Mouse (Mus musculus) c-Kit-positive CD71-positive TER-119-positive erythroid progenitor cells, embryonic 14.5 days (primary cell): ENCODE measurements at regions not wholly inside any gene's neighbourhood (a gene's known extent, or its start where the extent isn't known, plus 50 kb on each side); places are given as distances from the start of the nearest gene placed in this dataset.

Source experiments
- DNase-seq: peaks from one replicate; pipeline ENCODE4 v3.0.0-alpha.2; 2013; ENCODE audit warnings: low spot score

- no peak for DNase-seq
Observed at GRCm38 (mm10) chr17:9764041-9764606, 94.6 kb upstream of the Pabpc6 start.

DNA sequence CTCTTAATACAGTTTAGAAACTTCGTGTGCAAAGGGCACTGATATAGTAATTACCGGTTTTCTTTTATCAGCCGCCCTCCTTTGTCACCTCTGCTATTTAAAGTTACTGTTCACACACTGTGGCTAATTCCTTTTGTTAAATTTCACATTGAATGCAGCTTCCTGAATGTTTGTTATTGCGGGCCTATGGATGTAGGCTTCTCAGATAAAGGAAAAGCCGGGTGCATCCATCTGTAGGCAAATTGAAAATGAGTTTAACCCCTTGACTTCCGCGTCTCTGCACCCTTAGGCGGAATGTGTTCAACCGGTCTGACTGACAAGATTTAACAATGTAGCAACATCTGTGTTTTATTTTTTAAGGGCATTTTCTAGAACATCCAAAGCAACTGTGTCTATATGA is 93.6 kb upstream of the Pabpc6 start:
- DNase-seq = no peak

GRCm38 (mm10) chr17:9762436-9762835 is 92.9 kb upstream of the Pabpc6 start:
- no peak for DNase-seq

GRCm38 (mm10) chr17:9760706-9761059 is 91.2 kb upstream of the Pabpc6 start:
- no peak for DNase-seq

DNA sequence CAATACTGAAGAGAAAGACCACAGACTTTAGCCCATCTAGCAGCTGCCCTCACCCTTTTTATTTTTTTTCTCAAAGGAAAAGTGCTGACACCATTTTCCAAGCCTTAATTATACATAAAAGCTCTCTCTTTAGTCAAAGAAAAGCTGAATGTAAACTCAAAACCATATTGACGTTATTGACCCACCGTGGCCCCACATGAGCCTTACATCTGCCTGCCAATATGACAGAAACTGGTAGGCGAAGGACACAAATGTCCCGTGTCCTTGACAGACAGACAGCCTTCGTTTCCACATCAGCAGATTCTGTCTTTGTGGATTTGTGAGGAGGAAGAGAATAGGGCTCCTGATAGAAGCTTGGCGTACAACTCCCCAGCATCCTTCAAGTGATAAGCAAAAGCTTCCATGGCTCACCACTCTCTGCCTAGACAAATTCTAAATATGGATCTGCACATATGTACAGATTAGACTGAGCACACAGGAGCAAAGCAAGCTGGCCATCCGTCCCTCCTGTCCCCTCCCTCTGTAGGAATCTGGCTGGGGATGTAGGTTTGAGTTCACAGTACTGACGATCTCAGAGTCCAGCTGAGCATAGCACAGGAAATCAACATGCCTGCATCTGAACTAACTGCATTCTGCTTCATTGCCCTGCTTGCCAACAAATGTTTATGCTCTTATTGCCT is 90.6 kb upstream of the Pabpc6 start:
- no peak for DNase-seq

- DNase-seq = no peak
Observed at GRCm38 (mm10) chr17:9759421-9759852, 89.9 kb upstream of the Pabpc6 start.

DNA sequence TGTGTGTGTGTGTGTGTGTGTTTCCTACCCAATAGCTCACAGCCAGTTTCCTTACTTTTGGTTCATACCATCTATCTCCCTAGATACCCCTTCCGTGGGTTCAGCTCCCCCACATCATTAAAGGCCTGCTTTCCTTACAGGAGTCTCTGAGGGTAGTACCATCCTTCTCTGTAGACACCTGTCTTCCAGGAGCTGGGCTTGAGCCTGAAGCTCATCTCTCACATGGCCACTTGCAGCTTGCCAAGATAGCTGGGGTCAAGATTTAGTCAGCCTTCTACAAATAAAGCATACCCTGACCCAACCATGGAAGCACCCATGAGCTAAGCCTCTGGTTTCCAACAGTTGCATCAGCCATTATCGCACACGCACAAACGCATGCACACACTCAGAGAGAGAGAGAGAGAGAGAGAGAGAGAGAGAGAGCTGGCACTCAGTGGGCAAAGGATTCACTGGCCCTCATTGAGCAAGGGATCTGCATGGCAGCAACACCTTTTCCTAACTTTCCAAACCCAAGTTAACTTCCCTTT is 88.3 kb upstream of the Pabpc6 start:
- DNase-seq = no peak

GRCm38 (mm10) chr17:9756675-9757074 is 87.2 kb upstream of the Pabpc6 start:
- no peak for DNase-seq

- DNase-seq = peak; percentile 18
Observed at GRCm38 (mm10) chr17:9756196-9756595, 86.7 kb upstream of the Pabpc6 start.

- no peak for DNase-seq
Observed at GRCm38 (mm10) chr17:9755576-9755975, 86.1 kb upstream of the Pabpc6 start.

DNA sequence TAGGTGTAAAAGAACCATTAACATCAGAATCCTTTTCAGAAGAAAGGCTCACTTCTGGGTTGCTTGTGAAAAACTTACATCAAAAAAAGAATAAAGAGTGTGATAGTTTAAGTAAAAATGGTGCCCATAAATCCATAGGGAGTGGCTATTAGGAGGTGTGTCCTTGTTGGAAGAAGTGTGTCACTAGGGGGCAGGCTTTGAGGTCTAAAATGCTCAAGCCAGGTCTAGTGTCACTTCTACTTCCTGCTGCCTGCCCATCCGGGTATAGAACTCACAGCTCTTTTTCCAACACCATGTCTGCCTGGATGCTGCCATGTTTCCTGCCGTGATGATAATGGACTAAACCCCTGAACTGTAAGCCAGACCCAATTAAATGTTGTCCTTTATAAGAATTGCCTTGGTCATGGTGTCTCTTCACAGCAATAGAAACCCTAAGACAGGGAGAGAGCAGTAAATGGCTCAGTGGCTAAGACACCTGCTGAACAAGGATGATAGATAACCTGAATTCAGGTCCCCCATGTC is 85.4 kb upstream of the Pabpc6 start:
- peak; percentile 2 for DNase-seq

- DNase-seq = no peak
Observed at GRCm38 (mm10) chr17:9752848-9753247, 83.3 kb upstream of the Pabpc6 start.

- DNase-seq = no peak
Observed at GRCm38 (mm10) chr17:9751348-9752170, 82.0 kb upstream of the Pabpc6 start.

DNA sequence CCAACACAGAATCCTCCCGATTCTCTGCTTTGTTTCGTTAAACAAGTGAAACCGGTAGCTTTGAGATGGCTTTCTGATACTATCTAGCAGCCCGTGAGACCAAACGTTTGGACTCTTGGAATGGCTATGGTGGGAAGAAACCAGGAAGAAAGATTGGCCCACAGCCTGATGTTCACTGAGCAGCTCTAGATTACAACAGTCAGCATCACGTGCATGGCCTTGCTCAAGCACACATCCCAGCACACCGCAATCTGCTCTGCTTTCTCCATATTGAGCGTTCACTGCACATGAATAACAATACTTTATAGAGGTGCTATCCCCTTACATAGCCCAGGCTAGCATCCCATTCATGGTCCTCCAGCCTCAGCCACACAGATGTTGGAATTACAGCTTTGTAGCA is 80.5 kb upstream of the Pabpc6 start:
- DNase-seq = no peak

GRCm38 (mm10) chr17:9749301-9749700 is 79.8 kb upstream of the Pabpc6 start:
- DNase-seq = no peak

DNA sequence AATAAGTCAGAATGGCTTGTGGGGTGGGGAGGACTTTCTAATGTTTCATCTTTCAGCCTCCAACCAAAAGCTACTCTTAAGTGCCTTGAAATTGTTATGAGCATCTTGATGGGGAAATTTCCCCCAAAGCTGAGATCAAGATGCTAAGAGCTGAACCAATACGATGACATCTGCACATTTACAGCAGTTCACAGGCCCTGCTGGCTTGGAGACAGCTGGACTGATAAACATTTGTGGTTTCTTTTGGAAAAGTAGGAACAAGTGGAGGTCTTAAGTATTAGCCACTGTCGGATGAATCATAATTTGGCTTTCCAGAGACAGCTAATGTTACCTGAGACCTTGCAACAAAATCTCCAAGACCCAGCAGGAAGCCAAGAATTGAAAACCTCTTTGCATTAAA is 78.4 kb upstream of the Pabpc6 start:
- no peak for DNase-seq

- DNase-seq = no peak
Observed at GRCm38 (mm10) chr17:9743342-9743741, 73.8 kb upstream of the Pabpc6 start.

DNA sequence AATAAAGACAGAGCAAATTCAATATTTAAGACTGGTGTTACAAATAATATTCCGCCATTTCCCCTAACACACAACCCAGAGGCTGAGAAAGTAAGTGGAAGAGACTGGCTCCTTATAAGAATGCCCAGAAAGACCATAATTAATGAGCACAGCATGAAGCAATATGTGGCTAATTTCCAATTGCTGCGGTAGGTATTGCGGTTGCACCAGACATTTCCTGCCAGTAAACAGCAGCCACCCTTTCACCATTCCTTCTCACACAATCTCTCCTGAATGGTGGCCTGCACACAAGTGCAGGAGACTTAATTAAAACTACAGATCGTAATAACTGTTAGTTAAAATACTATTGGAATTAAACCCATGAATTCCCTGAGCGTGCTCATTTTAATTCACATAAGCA is 71.8 kb upstream of the Pabpc6 start:
- no peak for DNase-seq

DNA sequence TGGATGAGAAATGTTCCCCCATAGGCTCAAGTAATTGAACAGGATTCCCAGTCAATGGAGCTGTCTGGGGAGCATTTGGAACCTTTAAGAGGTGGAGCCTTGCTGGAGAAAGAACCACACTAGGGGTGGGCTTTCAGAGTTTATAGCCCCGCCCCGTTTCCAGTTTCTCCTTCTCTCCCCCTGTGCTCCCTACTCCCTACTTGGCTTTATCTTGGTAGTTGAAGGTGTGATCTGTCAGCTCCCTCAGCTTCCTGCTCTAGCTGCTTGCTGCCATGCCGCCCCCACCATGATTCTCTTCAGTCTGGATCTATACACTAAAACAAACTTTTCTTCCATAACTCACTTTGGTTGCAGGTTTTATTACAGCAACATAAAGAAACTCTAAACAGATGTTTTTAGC is 59.5 kb upstream of the Pabpc6 start:
- DNase-seq = no peak

DNA sequence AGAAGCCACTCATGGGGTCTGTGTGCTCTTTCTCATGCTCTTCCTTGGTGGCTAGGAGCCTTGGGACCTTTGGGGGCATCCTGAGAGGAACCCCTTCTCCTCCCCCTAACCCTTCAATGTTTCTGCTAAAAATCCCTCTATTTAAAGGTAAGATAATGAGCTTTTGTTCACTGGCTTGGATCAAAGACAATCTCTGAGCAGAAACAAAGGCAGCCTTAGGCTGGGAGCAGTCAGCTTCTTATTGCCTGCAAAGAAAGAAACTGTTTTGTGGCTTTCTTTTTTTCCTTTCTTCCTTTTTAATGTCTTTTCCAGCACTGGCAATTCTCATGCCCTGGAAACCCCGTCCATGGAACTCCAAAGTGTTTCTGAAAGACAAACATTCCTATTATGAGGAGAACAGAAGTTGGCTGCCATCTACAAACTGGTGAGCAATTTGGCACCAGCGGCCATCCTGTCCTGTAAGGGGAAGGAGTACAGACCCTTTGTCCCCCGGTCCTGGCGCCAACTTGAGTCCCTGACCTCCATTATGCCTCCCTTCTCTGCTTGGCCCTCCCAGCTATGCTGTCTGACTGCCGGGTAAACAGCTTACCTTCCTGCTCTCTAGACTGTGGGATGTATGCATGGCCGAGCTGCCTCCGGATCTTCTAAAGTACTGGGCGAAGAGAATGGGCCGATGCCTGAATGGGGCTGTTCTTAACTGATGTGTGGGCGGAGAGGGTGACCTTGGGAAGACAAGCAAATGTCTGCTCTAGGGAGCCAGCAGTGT is 56.4 kb upstream of the Pabpc6 start:
- DNase-seq = no peak

GRCm38 (mm10) chr17:9723484-9723883 is 54.0 kb upstream of the Pabpc6 start:
- DNase-seq = no peak

DNA sequence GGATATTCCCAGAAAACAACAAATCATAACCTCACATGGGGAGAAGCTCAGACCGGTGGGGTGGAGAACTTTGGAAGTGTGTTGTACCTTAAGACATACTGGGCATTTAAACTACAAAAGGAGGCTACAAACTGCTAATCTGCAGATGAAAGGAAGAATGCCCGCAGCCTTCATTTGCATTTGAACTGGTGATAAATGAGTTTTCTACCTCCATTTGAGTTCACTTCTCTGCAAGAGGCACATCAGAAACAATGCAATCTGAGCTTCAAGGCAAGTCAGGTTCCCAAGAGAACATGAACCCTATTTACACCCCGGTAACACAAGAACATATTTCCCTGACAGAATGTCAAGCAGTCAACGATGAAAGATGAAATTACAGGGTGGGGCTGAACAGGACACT is 53.2 kb upstream of the Pabpc6 start:
- no peak for DNase-seq
